Mouse (Mus musculus): Measurements from ENCODE around the gene Plxnb2. TPM values are rescaled to one million over a fixed set of nuclear protein-coding genes. Genes with fewer than 3 reads are reported as not detected.
A peak's percentile ranks its signal among the peaks of the same experiment; 100 is the strongest.

Plxnb2 gene
- polyA plus RNA-seq, 1 experiment from 2014 or later, result 130 TPM

GRCm38 (mm10) chr15:89196313-89196706, 15.7 kb upstream of the Plxnb2 start, which contains the start of gene Dennd6b:
Dennd6b (minus strand) TSS chr15:89196496.
- Histone ChIP-seq H3K9ac (peak within 1 kb of the TSS; percentile 97), H3K9me3 (no peaks in the 10 kb centered on the region), H3K4me1 (peaks cover 20% of the 10 kb centered on the region), H3K4me2 (peak within 1 kb of the TSS; percentile 72), H3K36me3 (0 out of 2 replicates have a peak, but pooled peaks cover 8% of the 10 kb centered on the region), H3K4me3 (peak within 1 kb of the TSS; percentile 83), H3K27me3 (no peaks in the 10 kb centered on the region), H3K27ac (peak within 1 kb of the TSS; percentile 99)
- peak; percentile 95 for ATAC-seq (ENCODE audit: insufficient number of reproducible peaks, insufficient read depth, low FRiP score, low TSS enrichment, low read depth)
- under 1% methylated on average over 38 of the region's 38 CpGs for WGBS

DNA sequence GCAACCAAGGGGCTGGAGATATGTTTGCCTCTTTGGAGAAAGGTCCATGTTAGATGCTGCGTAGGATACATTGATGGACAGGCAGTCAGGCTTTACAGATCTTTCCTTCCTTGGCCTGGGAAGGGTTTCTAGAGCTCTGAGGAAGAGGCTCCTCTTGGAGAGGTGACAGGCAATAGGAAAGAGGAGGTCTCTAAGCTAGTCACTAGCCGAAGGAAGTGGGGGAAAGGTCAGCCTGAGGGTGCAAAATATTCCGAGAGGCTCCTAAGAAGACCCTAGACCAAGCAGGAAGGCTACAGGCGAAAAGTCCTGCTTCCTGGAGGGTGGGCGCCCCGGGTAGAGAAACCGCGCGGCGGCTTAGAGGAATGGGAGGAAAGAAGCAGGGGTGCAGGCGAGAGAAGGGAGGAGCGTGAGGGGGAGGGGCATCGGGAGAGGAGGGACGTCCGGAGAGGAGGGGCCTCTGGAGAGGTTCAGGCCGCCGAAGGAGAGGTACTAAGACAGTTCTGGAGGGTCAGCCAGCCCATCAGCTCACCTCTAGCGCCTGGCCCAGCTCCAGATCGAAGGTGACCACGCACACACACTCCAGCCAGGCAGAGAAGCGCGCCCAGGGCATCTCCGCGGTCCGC, 15.2 kb upstream of the Plxnb2 start:
- WGBS, result under 1% methylated on average over 25 of the region's 25 CpGs
- no peaks in the 10 kb centered on the region for H3K9me3 ChIP-seq
- H3K36me3 ChIP-seq, result peaks cover 13% of the 10 kb centered on the region; the same call in 1 of the 2 replicates
- peak overlapping the region; percentile 97 for H3K9ac ChIP-seq
- H3K27ac ChIP-seq, result peak overlapping the region; percentile 99
- peak; percentile 89 for ATAC-seq (ENCODE audit: insufficient number of reproducible peaks, insufficient read depth, low FRiP score, low TSS enrichment, low read depth)
- peaks cover 20% of the 10 kb centered on the region for H3K4me1 ChIP-seq
- H3K4me2 ChIP-seq, result peak overlapping the region; percentile 72
- H3K4me3 ChIP-seq, result peak overlapping the region; percentile 83
- H3K27me3 ChIP-seq, result no peaks in the 10 kb centered on the region

- no peak for ATAC-seq (ENCODE audit: insufficient number of reproducible peaks, insufficient read depth, low FRiP score, low TSS enrichment, low read depth)
- Histone ChIP-seq H3K9ac (peak overlapping the region; percentile 97), H3K4me2 (peak overlapping the region; percentile 72), H3K4me3 (peak overlapping the region; percentile 83), H3K27me3 (no peaks in the 10 kb centered on the region), H3K9me3 (no peaks in the 10 kb centered on the region), H3K27ac (peak overlapping the region; percentile 99), H3K4me1 (peaks cover 20% of the 10 kb centered on the region), H3K36me3 (peaks cover 18% of the 10 kb centered on the region; the same call in 1 of the 2 replicates)
- 11% methylated on average over 6 of the region's 6 CpGs for WGBS
Observed at GRCm38 (mm10) chr15:89195261-89195681, 14.7 kb upstream of the Plxnb2 start.

- Histone ChIP-seq H3K9me3 (no peaks in the 10 kb centered on the region), H3K9ac (no peak overlapping the region), H3K4me1 (peaks cover 24% of the 10 kb centered on the region), H3K27ac (no peak overlapping the region), H3K27me3 (no peaks in the 10 kb centered on the region), H3K36me3 (peaks cover 41% of the 10 kb centered on the region), H3K4me2 (no peak overlapping the region), H3K4me3 (no peak overlapping the region)
- no peak for ATAC-seq (ENCODE audit: insufficient number of reproducible peaks, insufficient read depth, low FRiP score, low TSS enrichment, low read depth)
- WGBS, result 78% methylated on average over 5 of the region's 5 CpGs
Observed at GRCm38 (mm10) chr15:89184937-89185227, 4.3 kb upstream of the Plxnb2 start.

DNA sequence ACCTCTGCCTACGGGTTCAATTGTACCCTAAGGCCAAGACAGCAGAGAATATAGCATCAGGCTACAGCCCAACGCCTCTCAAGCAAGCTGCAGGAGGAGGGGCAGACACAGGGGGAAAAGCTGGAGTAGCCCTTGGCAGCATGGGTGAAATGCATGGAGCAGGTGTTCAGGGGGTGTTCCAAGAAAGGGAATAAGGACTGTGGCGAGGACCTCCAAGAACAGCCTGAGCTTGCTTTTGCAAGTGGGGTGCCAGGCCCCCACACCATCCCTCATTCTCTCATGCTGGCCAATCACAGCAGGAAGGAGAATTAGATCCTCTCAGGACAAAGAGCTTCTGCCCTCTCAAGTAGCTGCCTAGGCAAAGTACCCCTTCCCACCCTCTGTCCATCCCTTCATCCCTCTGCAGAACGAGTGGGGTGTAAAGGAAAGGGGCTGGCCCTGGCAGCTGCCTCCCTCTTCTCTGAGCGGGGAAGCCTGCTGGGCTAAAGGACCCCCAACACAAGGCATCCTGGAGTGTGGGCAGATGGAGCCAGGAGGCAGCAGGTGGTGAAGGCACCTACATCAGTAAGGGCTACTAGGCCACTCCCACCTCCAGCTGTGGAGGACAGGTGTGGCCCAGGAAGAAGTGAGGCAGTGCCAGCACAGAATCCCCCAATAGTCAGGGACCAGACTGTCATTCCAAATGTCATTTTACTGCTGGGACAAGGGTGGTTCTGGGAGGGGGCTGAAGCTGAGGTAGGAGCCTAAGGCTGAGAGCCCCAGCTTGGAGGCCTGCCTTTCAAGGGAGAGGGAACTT, 3.8 kb upstream of the Plxnb2 start:
- Histone ChIP-seq H3K27ac (no peak overlapping the region), H3K27me3 (no peaks in the 10 kb centered on the region), H3K9ac (no peak overlapping the region), H3K4me3 (no peak overlapping the region), H3K36me3 (peaks cover 39% of the 10 kb centered on the region), H3K4me2 (no peak overlapping the region), H3K4me1 (peaks cover 28% of the 10 kb centered on the region), H3K9me3 (no peaks in the 10 kb centered on the region)
- 53% methylated on average over 5 of the region's 5 CpGs for WGBS
- no peak for ATAC-seq (ENCODE audit: insufficient number of reproducible peaks, insufficient read depth, low FRiP score, low TSS enrichment, low read depth)

DNA sequence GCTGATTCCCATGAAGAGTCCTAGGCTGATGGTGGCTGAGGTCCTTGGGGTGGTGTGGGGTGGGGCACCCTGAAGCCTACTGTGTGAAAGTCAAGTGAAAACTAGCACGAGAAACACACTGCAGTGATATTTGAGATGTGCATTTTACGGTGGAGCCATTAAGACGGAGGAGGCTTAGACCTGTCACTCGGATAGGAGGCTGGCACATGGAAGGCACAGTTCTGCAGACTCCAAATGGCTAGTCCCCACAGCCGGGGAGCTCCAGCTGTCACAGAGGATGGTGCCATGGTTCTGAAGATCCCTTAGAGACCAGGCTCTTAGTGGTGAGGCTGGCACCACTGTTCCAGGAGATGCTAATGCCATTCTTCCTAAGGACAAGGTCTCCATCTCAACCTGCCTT, 2.3 kb upstream of the Plxnb2 start:
- Histone ChIP-seq H3K9me3 (no peaks in the 10 kb centered on the region), H3K4me1 (peaks cover 43% of the 10 kb centered on the region), H3K4me2 (no peak overlapping the region), H3K27ac (0 out of 2 replicates have a peak overlapping the region, but pooled peaks have one; percentile 44), H3K36me3 (peaks cover 28% of the 10 kb centered on the region), H3K4me3 (no peak overlapping the region), H3K9ac (no peak overlapping the region), H3K27me3 (no peaks in the 10 kb centered on the region)
- 43% methylated on average over 5 of the region's 5 CpGs for WGBS
- no peak for ATAC-seq (ENCODE audit: insufficient number of reproducible peaks, insufficient read depth, low FRiP score, low TSS enrichment, low read depth)

- Histone ChIP-seq H3K27ac (peak overlapping the region; percentile 44; the same call in 1 of the 2 replicates), H3K4me3 (no peak overlapping the region), H3K4me2 (no peak overlapping the region), H3K9ac (0 out of 2 replicates have a peak overlapping the region, but pooled peaks have one; percentile 27), H3K36me3 (peaks cover 25% of the 10 kb centered on the region), H3K4me1 (peaks cover 48% of the 10 kb centered on the region), H3K27me3 (no peaks in the 10 kb centered on the region), H3K9me3 (no peaks in the 10 kb centered on the region)
- 29% methylated on average over 6 of the region's 6 CpGs for WGBS
- ATAC-seq (ENCODE audit: insufficient number of reproducible peaks, insufficient read depth, low FRiP score, low TSS enrichment, low read depth), result no peak
Observed at GRCm38 (mm10) chr15:89182328-89182741, 1.7 kb upstream of the Plxnb2 start.

DNA sequence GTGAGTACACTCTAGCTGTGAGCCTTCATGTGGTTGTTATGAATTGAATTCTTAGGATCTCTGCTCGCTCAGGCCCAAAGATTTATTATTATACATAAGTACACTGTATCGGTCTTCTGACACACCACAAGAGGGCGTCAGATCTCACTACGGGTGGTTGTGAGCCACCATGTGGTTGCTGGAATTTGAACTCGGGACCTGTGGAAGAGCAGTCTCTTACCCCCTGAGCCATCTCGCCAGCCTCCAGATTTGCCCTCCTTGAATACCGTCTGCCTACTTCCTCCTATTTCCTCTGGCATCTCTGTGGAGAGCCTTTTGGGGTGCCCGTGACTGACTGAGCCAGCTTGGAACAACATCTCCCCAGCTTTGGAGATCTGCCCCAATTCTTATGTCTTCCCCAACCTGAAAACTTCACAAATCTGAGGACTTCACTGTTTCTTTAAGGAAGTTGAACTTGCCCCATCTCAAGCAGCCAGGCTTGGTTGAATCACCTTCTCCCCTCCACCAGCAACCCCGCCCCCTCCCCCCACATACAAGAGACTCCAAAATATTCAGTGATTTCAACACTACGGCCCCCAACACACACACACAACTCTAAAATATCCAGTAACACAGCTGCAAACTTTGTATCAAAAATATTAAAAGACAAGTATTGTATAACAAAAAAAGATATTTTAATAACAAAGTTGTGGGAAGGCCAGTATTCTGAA, 1.1 kb upstream of the Plxnb2 start:
- no peak overlapping the region for H3K9ac ChIP-seq
- H3K27me3 ChIP-seq, result no peaks in the 10 kb centered on the region
- H3K4me3 ChIP-seq, result peak overlapping the region; percentile 83
- H3K27ac ChIP-seq, result peak overlapping the region; percentile 95
- H3K9me3 ChIP-seq, result no peaks in the 10 kb centered on the region
- H3K4me1 ChIP-seq, result peaks cover 54% of the 10 kb centered on the region
- H3K4me2 ChIP-seq, result peak overlapping the region; percentile 93
- ATAC-seq (ENCODE audit: insufficient number of reproducible peaks, insufficient read depth, low FRiP score, low TSS enrichment, low read depth), result no peak
- H3K36me3 ChIP-seq, result peaks cover 19% of the 10 kb centered on the region
- 65% methylated on average over 10 of the region's 10 CpGs for WGBS

- Histone ChIP-seq H3K27ac (peak overlapping the region; percentile 95), H3K4me3 (peak overlapping the region; percentile 83), H3K4me2 (peak overlapping the region; percentile 93), H3K9ac (peak overlapping the region; percentile 92), H3K4me1 (peaks cover 70% of the 10 kb centered on the region), H3K9me3 (no peaks in the 10 kb centered on the region), H3K36me3 (peaks cover 4% of the 10 kb centered on the region; the same call in 1 of the 2 replicates), H3K27me3 (no peaks in the 10 kb centered on the region)
- under 1% methylated on average over 25 of the region's 26 CpGs for WGBS
- ATAC-seq (ENCODE audit: insufficient number of reproducible peaks, insufficient read depth, low FRiP score, low TSS enrichment, low read depth), result no peak
Observed at GRCm38 (mm10) chr15:89180081-89180541, 477 bp downstream of the Plxnb2 start.

DNA sequence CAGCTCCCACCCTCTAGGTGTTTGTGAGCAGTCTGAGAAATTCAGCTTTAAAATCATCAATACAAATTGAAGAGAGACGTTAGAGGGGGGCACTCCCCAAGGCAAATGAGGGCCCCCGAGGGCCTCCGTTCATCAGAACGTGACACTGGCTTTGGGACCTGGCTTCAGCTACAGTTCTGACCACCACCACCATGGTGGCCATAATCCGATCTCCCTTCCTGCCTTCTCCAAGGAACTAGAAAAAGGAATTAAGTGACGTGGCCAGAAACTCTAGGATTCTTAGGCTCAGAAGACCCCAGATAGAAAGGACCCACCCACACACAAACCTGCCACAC, 991 bp downstream of the Plxnb2 start:
- Histone ChIP-seq H3K36me3 (peaks cover 1% of the 10 kb centered on the region; the same call in 1 of the 2 replicates), H3K4me1 (peaks cover 75% of the 10 kb centered on the region), H3K4me3 (peak overlapping the region; percentile 83), H3K9ac (peak overlapping the region; percentile 92), H3K4me2 (peak overlapping the region; percentile 93), H3K9me3 (no peaks in the 10 kb centered on the region), H3K27ac (peak overlapping the region; percentile 95), H3K27me3 (no peaks in the 10 kb centered on the region)
- under 1% methylated on average over 6 of the region's 6 CpGs for WGBS
- no peak for ATAC-seq (ENCODE audit: insufficient number of reproducible peaks, insufficient read depth, low FRiP score, low TSS enrichment, low read depth)

DNA sequence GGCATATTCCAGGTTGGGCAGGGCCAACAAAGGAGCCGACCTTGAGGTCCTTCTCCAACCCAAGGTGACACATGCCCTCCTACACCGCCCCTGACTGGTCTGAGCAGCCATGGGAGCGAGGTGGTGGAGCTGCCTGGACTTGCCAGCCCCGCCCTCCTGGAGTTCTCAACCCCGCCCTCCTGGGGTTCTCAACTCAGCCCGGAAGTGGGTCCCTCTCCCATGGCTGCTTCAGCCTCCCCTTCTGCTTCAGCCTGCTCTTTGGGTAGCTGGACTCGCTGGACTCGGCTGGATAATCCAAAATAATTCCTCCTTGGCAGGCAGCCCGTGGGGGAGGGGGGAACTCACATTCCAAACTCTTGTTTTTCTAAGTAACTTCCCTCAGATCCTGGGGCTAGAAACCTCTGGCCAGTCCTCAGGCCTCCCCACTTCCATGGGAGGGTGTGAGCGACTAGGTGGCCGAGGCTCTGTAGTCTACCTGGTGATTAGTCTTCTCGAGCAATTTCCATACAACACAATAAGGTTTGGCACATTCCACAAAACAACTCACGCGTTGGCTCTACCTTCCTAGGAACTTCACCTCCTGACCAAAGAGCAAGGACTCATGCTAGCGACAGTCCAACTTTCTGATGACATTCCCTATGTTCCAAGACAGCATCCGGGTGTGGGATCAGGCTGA, 1.5 kb downstream of the Plxnb2 start:
- ATAC-seq (ENCODE audit: insufficient number of reproducible peaks, insufficient read depth, low FRiP score, low TSS enrichment, low read depth), result no peak
- peaks cover 80% of the 10 kb centered on the region for H3K4me1 ChIP-seq
- H3K4me2 ChIP-seq, result peak overlapping the region; percentile 93
- H3K9me3 ChIP-seq, result no peaks in the 10 kb centered on the region
- no peaks in the 10 kb centered on the region for H3K36me3 ChIP-seq
- WGBS, result 2% methylated on average over 16 of the region's 16 CpGs
- H3K27ac ChIP-seq, result peak overlapping the region; percentile 95
- H3K27me3 ChIP-seq, result no peaks in the 10 kb centered on the region
- peak overlapping the region; percentile 92 for H3K9ac ChIP-seq
- peak overlapping the region; percentile 83 for H3K4me3 ChIP-seq

Data from embryonic facial prominence, embryonic 13.5 days (tissue).